Mouse (Mus musculus) brain, embryonic 14.5 days (tissue): Measurements from ENCODE around the gene Npepl1.

Source experiments
- CTCF ChIP-seq: fragments of 200-500 bp; IDR thresholded peaks from 2 replicates; pipeline ENCODE4 v1.5.1; 2012; ENCODE audit warnings: inconsistent platforms, mild to moderate bottlenecking, moderate library complexity, borderline replicate concordance; ENCODE audit not compliant: insufficient read depth, insufficient read length; ENCODE audit errors: extremely low read depth
- POLR2A ChIP-seq: fragments of 200-500 bp; IDR thresholded peaks from 2 replicates; pipeline ENCODE4 v1.6.1; 2012; ENCODE audit warnings: mild to moderate bottlenecking, inconsistent platforms, borderline replicate concordance; ENCODE audit not compliant: poor library complexity, insufficient read depth, insufficient read length, severe bottlenecking; ENCODE audit errors: extremely low read depth

- TF ChIP-seq CTCF: no peak
- TF ChIP-seq POLR2A: no peak
These were observed 47.1 kb upstream of the Npepl1 start for GRCm38 (mm10) chr2:174063074-174063473.
